Mouse (Mus musculus) ES-E14 (cell line): ENCODE measurements at regions not wholly inside any gene's neighbourhood (a gene's known extent, or its start where the extent isn't known, plus 50 kb on each side); places are given as distances from the start of the nearest gene placed in this dataset.

ENCODE experiments used
- DNase-seq: peaks from one replicate; pipeline ENCODE4 v3.0.0-alpha.2; 2013; ENCODE audit warnings: low read depth, low spot score
- H3K27ac ChIP-seq: 2 replicates; pipeline ENCODE4 v1.5.1; 2012; ENCODE audit warnings: low read depth, mild to moderate bottlenecking, low read length, moderate library complexity, mixed read lengths; ENCODE audit not compliant: poor library complexity, insufficient read depth, severe bottlenecking
- H3K36me3 ChIP-seq: 2 replicates; pipeline ENCODE4 v1.6.1; 2012; ENCODE audit warnings: mild to moderate bottlenecking, low read length, moderate library complexity, mixed read lengths; ENCODE audit not compliant: control insufficient read depth, poor library complexity, insufficient read depth, severe bottlenecking
- H3K4me1 ChIP-seq, 2 experiments: fragments of 150-350 bp in 1 of 2; sonication (generic) in 1 of 2; 2 replicates each; pipeline ENCODE4 v1.6.1; 2012; ENCODE audit warnings: low read length in 2 of 2, mild to moderate bottlenecking in 1 of 2, mixed read lengths in 1 of 2; ENCODE audit not compliant: control insufficient read depth in 2 of 2, insufficient read depth in 2 of 2, poor library complexity in 1 of 2
- H3K4me3 ChIP-seq, 2 experiments: fragments of 150-350 bp in 1 of 2; sonication (generic) in 1 of 2; 2 replicates each; pipeline ENCODE4 v1.5.1; 2012; ENCODE audit warnings: low read length in 2 of 2, low read depth in 1 of 2, mild to moderate bottlenecking in 1 of 2, mixed read lengths in 1 of 2; ENCODE audit not compliant: insufficient read depth in 1 of 2, poor library complexity in 1 of 2, severe bottlenecking in 1 of 2
- H3K9ac ChIP-seq: 2 replicates; pipeline ENCODE4 v1.6.1; 2012; ENCODE audit warnings: low read depth, mild to moderate bottlenecking, low read length, mixed read lengths; ENCODE audit not compliant: poor library complexity, insufficient read depth, severe bottlenecking
- H3K9me3 ChIP-seq: fragments of 150-350 bp; sonication (generic); 2 replicates; pipeline ENCODE4 v1.6.1; 2012; ENCODE audit warnings: low read depth, mild to moderate bottlenecking, low read length; ENCODE audit not compliant: control insufficient read depth, insufficient read depth
- CHD2 ChIP-seq: IDR thresholded peaks from 2 replicates; pipeline ENCODE4 v1.6.1; 2014; ENCODE audit warnings: mild to moderate bottlenecking, low read depth, low read length, inconsistent platforms
- HCFC1 ChIP-seq: IDR thresholded peaks from 2 replicates; pipeline ENCODE4 v1.6.1; 2012; ENCODE audit warnings: low read length, inconsistent platforms, borderline replicate concordance; ENCODE audit not compliant: insufficient read depth
- MAFK ChIP-seq: IDR thresholded peaks from 2 replicates; pipeline ENCODE4 v1.6.1; 2014; ENCODE audit warnings: mild to moderate bottlenecking, low read depth, low read length, inconsistent platforms; ENCODE audit not compliant: insufficient read depth
- ZC3H11A ChIP-seq: IDR thresholded peaks from 2 replicates; pipeline ENCODE4 v1.6.1; 2012; ENCODE audit warnings: low read depth, mild to moderate bottlenecking, inconsistent platforms, low read length, borderline replicate concordance
- ZNF384 ChIP-seq: IDR thresholded peaks from 2 replicates; pipeline ENCODE4 v1.6.1; 2012; ENCODE audit warnings: low read depth, low read length, inconsistent platforms
- in situ Hi-C, 2 experiments: fragments of 600-800 bp; cut with MboI; formaldehyde crosslinking; loops; one replicate each; pipeline ENCODE4 v1.15.1; 2025; ENCODE audit warnings: low sequenced_read_pairs in 2 of 2, inconsistent platforms in 1 of 2; ENCODE audit not compliant: unreplicated experiment in 2 of 2

GRCm38 (mm10) chr16:8246445-8246844 lies 178.5 kb downstream of the Tmem114 start:
- Histone ChIP-seq H3K36me3 (no peaks in the 10 kb centered on the region), H3K4me1 (no peaks in the 10 kb centered on the region), H3K27ac (no peak overlapping the region), H3K4me3 (no peak overlapping the region), H3K9ac (no peak overlapping the region), H3K9me3 (no peaks in the 10 kb centered on the region)
- TF ChIP-seq MAFK (peak; percentile 68; the same call in 1 of the 2 replicates), HCFC1 (no peak)
- DNase-seq, result no peak
- in situ Hi-C loops, result no loop called here

- H3K36me3 ChIP-seq, result no peaks in the 10 kb centered on the region
- H3K4me3 ChIP-seq, result no peak overlapping the region
- DNase-seq, result no peak
- H3K9me3 ChIP-seq, result no peaks in the 10 kb centered on the region
- no peaks in the 10 kb centered on the region for H3K4me1 ChIP-seq
- no peak overlapping the region for H3K9ac ChIP-seq
- in situ Hi-C loops, result no loop called here
- TF ChIP-seq ZC3H11A, result no peak
- no peak for TF ChIP-seq ZNF384
- TF ChIP-seq MAFK, result peak; percentile 60; the same call in 1 of the 2 replicates
- no peak for TF ChIP-seq CHD2
- H3K27ac ChIP-seq, result no peak overlapping the region
These were observed 179.3 kb downstream of the Tmem114 start for GRCm38 (mm10) chr16:8245612-8246011.

DNA sequence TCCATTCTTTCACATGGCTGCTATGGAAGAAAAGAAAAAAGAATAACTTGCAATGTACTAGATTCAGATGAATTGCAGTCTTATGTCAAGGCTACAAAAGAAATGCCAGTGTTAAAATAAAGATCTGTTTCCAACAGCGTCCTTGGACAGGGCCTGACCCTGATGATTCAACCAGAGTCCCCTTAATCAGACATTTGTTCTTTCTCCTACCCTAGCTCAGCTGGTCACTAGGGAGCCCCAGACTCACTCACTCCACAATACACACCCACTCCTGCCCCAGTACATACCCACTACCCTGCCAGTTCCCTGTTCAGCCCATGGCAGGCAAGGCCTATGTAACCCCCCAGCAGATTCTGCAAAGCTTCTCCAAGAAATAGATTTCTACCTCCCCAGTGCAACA lies 190.6 kb downstream of the Tmem114 start:
- in situ Hi-C loops, result no loop called here
- H3K4me3 ChIP-seq, result no peak overlapping the region
- no peaks in the 10 kb centered on the region for H3K4me1 ChIP-seq
- H3K9ac ChIP-seq, result no peak overlapping the region
- no peak overlapping the region for H3K27ac ChIP-seq
- no peaks in the 10 kb centered on the region for H3K9me3 ChIP-seq
- H3K36me3 ChIP-seq, result no peaks in the 10 kb centered on the region
- DNase-seq, result no peak
- TF ChIP-seq ZNF384 (no peak), CHD2 (no peak), MAFK (no peak), HCFC1 (no peak), ZC3H11A (no peak)

- no peak overlapping the region for H3K27ac ChIP-seq
- no peak for TF ChIP-seq ZNF384
- TF ChIP-seq HCFC1, result no peak
- no peak for TF ChIP-seq MAFK
- TF ChIP-seq ZC3H11A, result no peak
- no peak for TF ChIP-seq CHD2
- DNase-seq, result no peak
- no peak overlapping the region for H3K4me3 ChIP-seq
- no peaks in the 10 kb centered on the region for H3K4me1 ChIP-seq
- no peaks in the 10 kb centered on the region for H3K36me3 ChIP-seq
- no peak overlapping the region for H3K9ac ChIP-seq
- H3K9me3 ChIP-seq, result no peaks in the 10 kb centered on the region
- in situ Hi-C loops, result no loop called here
These were observed 192.9 kb downstream of the Tmem114 start for GRCm38 (mm10) chr16:8232079-8232478.

DNA sequence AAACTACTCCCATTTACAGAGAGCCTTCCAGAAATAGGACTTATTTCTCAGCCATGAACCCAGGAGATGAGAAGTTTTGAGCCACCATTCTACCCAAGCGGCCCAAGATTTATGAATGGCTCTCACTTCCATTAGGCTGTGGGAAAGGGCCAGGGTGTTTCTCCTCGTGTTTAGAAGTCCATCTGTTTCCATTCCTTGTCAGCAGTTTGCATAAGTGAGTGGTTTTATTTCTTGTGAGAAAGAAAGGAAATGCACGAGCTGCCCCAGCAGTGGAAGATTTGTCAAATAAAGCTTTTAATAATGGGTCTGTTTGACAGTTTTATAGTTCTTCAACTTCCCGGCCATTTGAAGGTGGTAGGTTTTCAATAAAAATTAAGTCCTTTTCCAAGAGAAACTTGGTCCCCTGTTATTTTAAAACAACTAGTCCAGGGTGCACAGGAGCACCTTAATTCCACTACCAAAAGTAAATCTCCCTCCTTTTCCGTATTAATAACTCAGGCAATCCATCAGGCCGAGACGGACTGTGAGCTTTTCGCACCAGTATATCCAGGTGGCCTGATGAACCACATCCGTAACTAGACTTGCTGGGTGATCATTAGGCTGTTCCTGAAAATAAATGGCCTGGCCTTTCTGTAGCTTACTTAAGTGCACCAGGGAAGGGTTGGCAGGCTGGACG lies 201.2 kb downstream of the Tmem114 start:
- DNase-seq, result no peak
- in situ Hi-C loops, result no loop called here

More for the DNA sequence above, 201.2 kb downstream of the Tmem114 start:
- H3K4me1 ChIP-seq, result no peaks in the 10 kb centered on the region
- H3K27ac ChIP-seq, result no peak overlapping the region
- no peak overlapping the region for H3K9ac ChIP-seq
- no peak overlapping the region for H3K4me3 ChIP-seq
- TF ChIP-seq MAFK (no peak), CHD2 (no peak), ZNF384 (no peak), ZC3H11A (no peak), HCFC1 (no peak)
- no peaks in the 10 kb centered on the region for H3K9me3 ChIP-seq
- no peaks in the 10 kb centered on the region for H3K36me3 ChIP-seq
